Mouse (Mus musculus) forebrain, embryonic 11.5 days (tissue): ENCODE measurements around the gene Wrap73. TPM values are rescaled to one million over a fixed set of nuclear protein-coding genes. Genes with fewer than 3 reads are reported as not detected.

Source experiments
- ATAC-seq: fragments of 200-750 bp; cut with Nextera tagmentation; replicated peaks from 2 replicates; pipeline ENCODE4 v1.8.0; 2017; ENCODE audit warnings: moderate TSS enrichment; ENCODE audit not compliant: low FRiP score
- DNase-seq: peaks from one replicate; pipeline ENCODE4 v3.0.0-alpha.2; 2017; ENCODE audit warnings: low spot score
- H3K27ac ChIP-seq: fragments of 300-500 bp; sonication (generic); 2 replicates; pipeline ENCODE4 v1.5.1; 2014; ENCODE audit warnings: low read depth, low read length
- H3K27me3 ChIP-seq: fragments of 300-500 bp; sonication (generic); 2 replicates; pipeline ENCODE4 v1.6.1; 2014; ENCODE audit warnings: mild to moderate bottlenecking, low read length, mixed read lengths; ENCODE audit not compliant: control insufficient read depth, insufficient read depth
- H3K36me3 ChIP-seq: fragments of 300-500 bp; sonication (generic); 2 replicates; pipeline ENCODE4 v1.6.1; 2014; ENCODE audit warnings: mild to moderate bottlenecking, low read length, moderate library complexity, mixed read lengths; ENCODE audit not compliant: control insufficient read depth, insufficient read depth
- H3K4me1 ChIP-seq: fragments of 300-500 bp; sonication (generic); replicated peaks from 2 replicates; pipeline ENCODE4 v1.6.1; 2014; ENCODE audit warnings: low read length, mixed read lengths; ENCODE audit not compliant: control insufficient read depth, insufficient read depth
- H3K4me2 ChIP-seq: fragments of 300-500 bp; sonication (generic); 2 replicates; pipeline ENCODE4 v1.6.1; 2014; ENCODE audit warnings: low read depth, mild to moderate bottlenecking, low read length, moderate library complexity, mixed read lengths; ENCODE audit not compliant: severe bottlenecking
- H3K4me3 ChIP-seq: fragments of 300-500 bp; sonication (generic); 2 replicates; pipeline ENCODE4 v1.5.1; 2014; ENCODE audit warnings: low read depth, low read length
- H3K9ac ChIP-seq: fragments of 300-500 bp; sonication (generic); 2 replicates; pipeline ENCODE4 v1.6.1; 2014; ENCODE audit warnings: low read length
- H3K9me3 ChIP-seq: fragments of 300-500 bp; sonication (generic); 2 replicates; pipeline ENCODE4 v1.6.1; 2016; ENCODE audit warnings: low read length, mixed read lengths; ENCODE audit not compliant: control insufficient read depth
- WGBS: fragments of 180-500 bp; shearing (Covaris S2); extraction: QIAGEN DNeasy Blood & Tissue Kit; methylation state at CpG from one replicate; pipeline ENCODE4 v1.1.7; 2014; 5-methylcytosine and 5-hydroxymethylcytosine counted together
- polyA plus RNA-seq: library from polyadenylated mRNA; unstranded; fragments of >200 nt; fragmentation: Nextera tagmentation; extraction: Ambion mirVana; gene quantifications from 2 replicates; pipeline ENCODE4 v1.2.1, GENCODE M21; 2014

The Wrap73 gene
- polyA plus RNA-seq, 1 experiment from 2014 or later = 44.5 TPM

GRCm38 (mm10) chr4:154181001-154181400, 38.8 kb downstream of the Wrap73 start:
- WGBS = 95% methylated on average over 7 of the region's 7 CpGs
- no peak for ATAC-seq

GRCm38 (mm10) chr4:154183566-154183965, 41.4 kb downstream of the Wrap73 start:
- Histone ChIP-seq H3K27me3 (no peaks in the 10 kb centered on the region), H3K9me3 (no peaks in the 10 kb centered on the region), H3K4me1 (no peaks in the 10 kb centered on the region), H3K9ac (no peak overlapping the region), H3K36me3 (no peaks in the 10 kb centered on the region), H3K4me2 (no peak overlapping the region), H3K27ac (no peak overlapping the region), H3K4me3 (no peak overlapping the region)
- ATAC-seq (no peak), DNase-seq (no peak)
- 81% methylated on average over 5 of the region's 5 CpGs for WGBS

More at GRCm38 (mm10) chr4:154181001-154181400, 38.8 kb downstream of the Wrap73 start:
- DNase-seq = no peak
- Histone ChIP-seq H3K27me3 (no peaks in the 10 kb centered on the region), H3K27ac (no peak overlapping the region), H3K36me3 (no peaks in the 10 kb centered on the region), H3K4me3 (no peak overlapping the region), H3K9me3 (no peaks in the 10 kb centered on the region), H3K4me2 (no peak overlapping the region), H3K9ac (no peak overlapping the region), H3K4me1 (no peaks in the 10 kb centered on the region)

- ATAC-seq = no peak
- DNase-seq = no peak
- H3K9ac ChIP-seq = no peak overlapping the region
- 80% methylated on average over 5 of the region's 5 CpGs for WGBS
- no peaks in the 10 kb centered on the region; the same call in 1 of the 2 replicates for H3K36me3 ChIP-seq
- no peak overlapping the region for H3K4me2 ChIP-seq
- H3K27me3 ChIP-seq = no peaks in the 10 kb centered on the region
- no peaks in the 10 kb centered on the region for H3K9me3 ChIP-seq
- H3K27ac ChIP-seq = no peak overlapping the region
- H3K4me1 ChIP-seq = no peaks in the 10 kb centered on the region
- no peak overlapping the region for H3K4me3 ChIP-seq
Observed at GRCm38 (mm10) chr4:154185001-154185400, 42.8 kb downstream of the Wrap73 start.

GRCm38 (mm10) chr4:154186002-154186537, 43.9 kb downstream of the Wrap73 start:
- Histone ChIP-seq H3K4me1 (no peaks in the 10 kb centered on the region), H3K9ac (no peak overlapping the region), H3K9me3 (no peaks in the 10 kb centered on the region), H3K27ac (no peak overlapping the region), H3K36me3 (no peaks in the 10 kb centered on the region; the same call in 1 of the 2 replicates), H3K4me2 (no peak overlapping the region), H3K4me3 (no peak overlapping the region), H3K27me3 (no peaks in the 10 kb centered on the region)
- 85% methylated on average over 11 of the region's 11 CpGs for WGBS
- DNase-seq (no peak), ATAC-seq (no peak)

GRCm38 (mm10) chr4:154188948-154189347, 46.8 kb downstream of the Wrap73 start:
- Histone ChIP-seq H3K4me3 (no peak overlapping the region), H3K27me3 (no peaks in the 10 kb centered on the region), H3K4me1 (no peaks in the 10 kb centered on the region), H3K27ac (no peak overlapping the region), H3K9ac (no peak overlapping the region), H3K9me3 (no peaks in the 10 kb centered on the region), H3K4me2 (no peak overlapping the region), H3K36me3 (no peaks in the 10 kb centered on the region; the same call in 1 of the 2 replicates)
- 80% methylated on average over 8 of the region's 8 CpGs for WGBS
- no peak for DNase-seq
- ATAC-seq = no peak

GRCm38 (mm10) chr4:154197961-154198360, 55.8 kb downstream of the Wrap73 start:
- no peaks in the 10 kb centered on the region for H3K9me3 ChIP-seq
- H3K4me1 ChIP-seq = peaks cover 13% of the 10 kb centered on the region
- H3K4me2 ChIP-seq = no peak overlapping the region
- ATAC-seq (no peak), DNase-seq (no peak)
- H3K36me3 ChIP-seq = no peaks in the 10 kb centered on the region
- no peaks in the 10 kb centered on the region for H3K27me3 ChIP-seq
- WGBS = 43% methylated on average over 6 of the region's 6 CpGs
- no peak overlapping the region for H3K27ac ChIP-seq
- H3K9ac ChIP-seq = peak overlapping the region; percentile 1; the same call in 1 of the 2 replicates
- no peak overlapping the region for H3K4me3 ChIP-seq

- Histone ChIP-seq H3K4me1 (peaks cover 13% of the 10 kb centered on the region), H3K4me2 (peak overlapping the region; percentile 6; the same call in 1 of the 2 replicates), H3K9me3 (no peaks in the 10 kb centered on the region), H3K4me3 (no peak overlapping the region), H3K27me3 (no peaks in the 10 kb centered on the region), H3K9ac (peak overlapping the region; percentile 1; the same call in 1 of the 2 replicates), H3K27ac (peak overlapping the region; percentile 1; the same call in 1 of the 2 replicates), H3K36me3 (no peaks in the 10 kb centered on the region)
- DNase-seq (peak; percentile 64), ATAC-seq (peak; percentile 53; the same call in 1 of the 2 replicates)
- 13% methylated on average over 7 of the region's 7 CpGs for WGBS
Observed at GRCm38 (mm10) chr4:154198377-154198961, 56.3 kb downstream of the Wrap73 start.

GRCm38 (mm10) chr4:154201511-154201910, 59.3 kb downstream of the Wrap73 start:
- no peaks in the 10 kb centered on the region for H3K36me3 ChIP-seq
- ATAC-seq (no peak), DNase-seq (no peak)
- H3K4me3 ChIP-seq = no peak overlapping the region
- no peaks in the 10 kb centered on the region for H3K9me3 ChIP-seq
- H3K4me1 ChIP-seq = peaks cover 13% of the 10 kb centered on the region
- no peak overlapping the region for H3K27ac ChIP-seq
- no peaks in the 10 kb centered on the region for H3K27me3 ChIP-seq
- no peak overlapping the region for H3K9ac ChIP-seq
- WGBS = 71% methylated on average over 5 of the region's 5 CpGs
- H3K4me2 ChIP-seq = no peak overlapping the region

GRCm38 (mm10) chr4:154204532-154204931, 62.4 kb downstream of the Wrap73 start:
- Histone ChIP-seq H3K4me1 (0 out of 2 replicates have a peak, but pooled peaks cover 2% of the 10 kb centered on the region), H3K27ac (no peak overlapping the region), H3K9me3 (no peaks in the 10 kb centered on the region), H3K36me3 (no peaks in the 10 kb centered on the region), H3K4me2 (no peak overlapping the region), H3K9ac (no peak overlapping the region), H3K4me3 (no peak overlapping the region), H3K27me3 (no peaks in the 10 kb centered on the region)
- WGBS = 75% methylated on average over 7 of the region's 7 CpGs
- ATAC-seq (no peak), DNase-seq (no peak)
